Mouse (Mus musculus): ENCODE results near the gene Tgfb3.
A peak's percentile ranks its signal among the peaks of the same experiment; 100 is the strongest.

Tgfb3 gene

DNA sequence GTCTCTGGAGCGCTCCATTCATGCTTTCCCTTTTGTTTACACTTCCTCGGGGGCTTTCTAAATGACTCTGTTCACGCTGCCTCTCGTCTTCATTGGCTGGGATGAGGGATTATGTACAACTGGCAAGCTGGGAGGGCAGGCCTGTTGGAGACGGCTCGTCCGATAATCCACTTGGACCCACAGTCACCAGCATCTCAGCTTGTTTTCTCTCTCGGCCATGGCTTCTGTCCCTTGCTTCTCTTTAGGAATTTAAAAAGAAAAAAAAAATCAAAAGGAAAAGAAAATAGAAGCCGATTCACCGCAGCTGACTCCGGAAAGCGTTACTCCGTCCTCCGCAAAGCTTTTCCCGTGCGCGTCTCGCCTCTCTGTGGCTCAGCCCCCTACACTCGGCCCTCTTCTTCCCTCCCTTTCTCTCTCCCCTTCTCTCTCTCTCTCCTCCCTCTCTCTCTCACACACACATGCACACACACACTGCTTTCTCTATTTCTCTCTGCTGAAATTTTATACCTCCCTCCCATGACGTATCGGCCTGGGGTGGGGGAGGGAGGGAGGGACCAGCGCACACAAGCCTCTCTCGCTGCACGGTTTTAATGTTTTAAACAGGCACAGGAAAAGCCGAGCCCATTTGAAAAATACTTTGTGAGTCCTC, at the start of gene Tgfb3:
Tgfb3 (minus strand) TSS at position 489 of the 649 bp plus-strand sequence.
- DNase-seq (ENCODE audit: low read depth) = peak; percentile 76

- no peak for DNase-seq (ENCODE audit: low read depth)
Observed at GRCm38 (mm10) chr12:86128122-86128521, 49.3 kb upstream of the Tgfb3 start.

- no peak for DNase-seq (ENCODE audit: low read depth)
Observed at GRCm38 (mm10) chr12:86124016-86124415, 45.2 kb upstream of the Tgfb3 start.

GRCm38 (mm10) chr12:86116295-86116835, 37.5 kb upstream of the Tgfb3 start:
- no peak for DNase-seq (ENCODE audit: low read depth)

- peak; percentile 56 for DNase-seq (ENCODE audit: low read depth)
Observed at GRCm38 (mm10) chr12:86110637-86111036, 31.8 kb upstream of the Tgfb3 start.

DNA sequence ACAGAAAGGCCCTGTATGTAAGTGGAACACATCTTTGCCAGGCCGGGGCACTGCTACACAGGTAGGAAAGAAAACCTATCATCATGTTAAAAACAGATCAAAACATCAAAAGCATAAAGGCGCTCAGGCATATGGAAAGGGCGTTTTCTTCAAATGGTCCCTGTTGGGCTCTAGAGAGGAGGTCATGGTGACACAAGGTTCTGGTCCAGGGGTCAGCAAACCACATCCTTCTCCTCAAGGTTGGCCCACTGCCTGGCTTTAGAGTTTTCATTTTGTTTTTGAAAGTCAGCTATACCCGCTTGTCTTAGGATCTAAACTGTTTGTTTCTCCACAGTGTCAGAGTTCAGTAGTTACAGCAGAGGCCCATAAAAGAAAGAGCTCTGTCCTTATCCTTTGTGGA, 30.7 kb upstream of the Tgfb3 start:
- DNase-seq (ENCODE audit: low read depth) = no peak

GRCm38 (mm10) chr12:86107645-86108044, 28.8 kb upstream of the Tgfb3 start:
- no peak for DNase-seq (ENCODE audit: low read depth)

- DNase-seq (ENCODE audit: low read depth) = no peak
Observed at GRCm38 (mm10) chr12:86106086-86106485, 27.2 kb upstream of the Tgfb3 start.

DNA sequence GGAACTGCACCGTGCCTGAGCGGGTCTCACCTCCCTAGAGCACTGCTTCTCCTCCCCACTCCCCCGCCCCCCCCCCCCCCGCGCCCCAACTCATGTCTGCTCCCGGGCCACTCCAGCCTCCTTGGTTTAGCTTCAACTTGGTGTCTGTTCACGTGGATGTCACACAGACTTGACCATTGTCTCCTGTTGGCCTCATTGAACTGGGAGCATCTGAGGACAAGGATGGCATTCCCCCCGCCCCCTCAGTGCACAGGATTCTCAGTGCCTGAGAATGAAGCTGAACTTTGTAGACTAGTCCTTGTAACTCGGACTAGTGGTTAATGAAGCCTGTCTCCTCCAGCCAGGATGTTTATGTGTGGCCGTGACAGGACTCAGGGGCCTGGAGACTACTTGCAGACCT, 26.7 kb upstream of the Tgfb3 start:
- DNase-seq (ENCODE audit: low read depth) = no peak

DNA sequence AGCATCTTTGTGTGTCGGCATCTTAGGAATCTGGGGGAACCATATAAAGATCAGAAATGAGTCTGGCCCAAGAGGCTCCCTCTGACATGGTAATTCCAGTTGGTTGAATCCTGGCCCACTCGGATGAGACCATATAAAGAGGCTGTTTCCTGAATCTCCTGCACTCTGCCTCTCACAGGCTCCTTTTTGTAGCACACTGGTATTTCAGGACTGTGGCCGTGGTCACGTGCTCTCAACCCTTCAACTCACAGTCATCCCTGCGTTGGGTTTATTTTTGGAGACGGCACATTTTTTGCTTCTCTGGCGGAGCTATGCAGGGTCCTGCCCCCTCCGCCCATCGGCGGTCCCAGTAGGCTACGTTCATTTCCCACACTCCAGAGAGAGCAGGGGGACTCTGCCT, 25.5 kb upstream of the Tgfb3 start:
- no peak for DNase-seq (ENCODE audit: low read depth)

DNA sequence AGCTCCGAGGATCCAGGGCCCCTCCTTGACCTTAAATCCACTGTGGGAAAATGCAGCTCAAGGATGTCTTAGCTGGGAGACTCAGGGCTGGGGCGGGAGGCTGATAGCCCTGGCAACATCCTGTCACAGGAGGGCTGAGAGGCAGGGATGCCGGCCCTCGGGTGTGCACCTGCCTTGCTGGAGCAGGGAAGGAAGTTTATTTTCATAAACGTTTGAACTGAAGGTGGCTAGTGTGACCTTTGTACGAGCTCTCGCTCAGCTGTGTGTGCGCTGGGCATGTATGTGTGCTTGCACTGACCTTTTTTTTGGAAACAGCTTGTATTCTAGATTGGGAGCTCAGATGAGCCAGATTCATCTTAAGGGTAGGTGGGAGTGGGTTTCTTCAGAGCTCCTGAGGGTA, 25.0 kb upstream of the Tgfb3 start:
- DNase-seq (ENCODE audit: low read depth) = no peak

- DNase-seq (ENCODE audit: low read depth) = no peak
Observed at GRCm38 (mm10) chr12:86103391-86103790, 24.6 kb upstream of the Tgfb3 start.

GRCm38 (mm10) chr12:86102686-86103085, 23.8 kb upstream of the Tgfb3 start:
- DNase-seq (ENCODE audit: low read depth) = no peak

DNA sequence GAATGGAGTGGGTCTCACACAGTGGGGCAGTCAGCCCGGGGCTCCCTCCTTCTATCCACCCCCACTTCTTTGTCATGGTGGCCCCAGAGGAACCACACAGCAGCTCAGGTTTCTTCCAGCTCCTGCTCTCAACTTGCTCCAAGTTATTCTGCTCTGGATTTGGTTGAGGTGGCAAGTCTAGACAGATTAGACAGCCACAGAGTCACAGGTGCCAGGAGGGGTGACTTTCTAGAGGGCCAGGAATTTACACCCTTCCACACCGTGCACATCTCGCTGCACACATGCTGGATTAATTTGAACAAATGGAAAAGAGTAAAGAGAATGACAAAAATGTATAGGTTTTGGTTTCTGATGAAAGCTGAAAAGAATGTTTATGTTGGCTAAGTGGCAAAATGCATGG, 21.9 kb upstream of the Tgfb3 start:
- DNase-seq (ENCODE audit: low read depth) = no peak

- no peak for DNase-seq (ENCODE audit: low read depth)
Observed at GRCm38 (mm10) chr12:86097781-86098180, 18.9 kb upstream of the Tgfb3 start.

- peak; percentile 61 for DNase-seq (ENCODE audit: low read depth)
Observed at GRCm38 (mm10) chr12:86095806-86096205, 17.0 kb upstream of the Tgfb3 start.

- DNase-seq (ENCODE audit: low read depth) = no peak
Observed at GRCm38 (mm10) chr12:86094075-86094474, 15.2 kb upstream of the Tgfb3 start.

- no peak for DNase-seq (ENCODE audit: low read depth)
Observed at GRCm38 (mm10) chr12:86091601-86092132, 12.8 kb upstream of the Tgfb3 start.

GRCm38 (mm10) chr12:86090764-86091163, 11.9 kb upstream of the Tgfb3 start:
- no peak for DNase-seq (ENCODE audit: low read depth)

DNA sequence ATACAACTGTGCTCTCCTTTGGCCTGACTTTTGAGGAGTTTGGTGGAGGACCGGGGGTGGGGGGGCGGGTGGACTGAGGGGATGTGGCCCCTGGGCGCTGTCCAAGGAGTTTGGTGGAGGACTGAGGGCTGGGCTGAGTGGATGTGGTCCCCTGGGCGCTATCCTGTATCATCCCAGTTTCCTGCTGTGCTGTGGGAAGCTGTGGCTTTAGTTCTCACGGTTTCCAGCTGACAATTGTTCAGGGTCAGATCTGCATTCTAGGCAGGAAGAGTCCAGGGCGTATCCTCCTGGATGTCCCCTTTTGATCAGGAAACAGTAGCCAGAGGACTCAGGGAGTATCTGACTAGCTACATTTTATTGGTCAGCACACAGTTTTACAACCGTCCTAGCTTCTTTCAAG, 9.2 kb upstream of the Tgfb3 start:
- no peak for DNase-seq (ENCODE audit: low read depth)

DNA sequence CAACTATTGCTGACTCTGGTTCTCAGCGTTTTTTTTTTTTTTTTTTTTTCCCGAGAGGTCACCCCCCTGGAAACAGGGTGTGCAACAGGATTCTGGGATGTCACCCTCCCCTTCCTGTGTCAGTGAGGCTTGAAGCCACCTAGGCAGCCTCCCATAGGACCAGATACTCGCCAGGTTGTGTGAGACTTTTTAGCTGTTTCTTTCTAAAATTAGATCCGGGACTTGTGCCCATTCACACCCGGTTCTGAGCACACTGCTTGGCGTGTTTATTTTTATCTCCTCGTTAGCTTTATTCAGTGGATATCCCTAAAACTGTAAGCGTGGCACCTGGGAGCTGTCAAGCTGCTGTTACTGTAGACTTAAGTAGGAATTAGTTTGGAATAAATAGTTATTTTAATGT, 7.7 kb upstream of the Tgfb3 start:
- DNase-seq (ENCODE audit: low read depth) = no peak

DNA sequence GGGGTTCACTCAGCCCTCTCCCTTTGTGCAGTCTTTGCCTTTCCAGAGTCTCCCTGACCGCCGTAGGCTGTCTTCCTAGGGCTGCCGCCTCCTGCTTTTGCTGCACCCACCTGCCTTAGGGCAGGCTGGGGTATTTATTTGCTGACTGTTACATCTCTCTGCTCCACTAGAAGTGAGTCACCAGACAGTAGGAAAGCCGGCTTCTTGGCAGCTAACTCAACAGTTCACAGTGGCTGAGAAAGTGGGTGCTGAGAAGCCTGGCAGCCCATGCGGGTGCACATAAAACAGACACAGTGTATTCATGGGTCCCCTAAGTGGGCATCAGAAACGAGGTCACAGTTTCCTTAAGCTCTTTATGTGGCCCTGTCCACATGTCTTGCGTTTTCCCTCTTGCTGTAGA, 7.0 kb upstream of the Tgfb3 start:
- no peak for DNase-seq (ENCODE audit: low read depth)

DNA sequence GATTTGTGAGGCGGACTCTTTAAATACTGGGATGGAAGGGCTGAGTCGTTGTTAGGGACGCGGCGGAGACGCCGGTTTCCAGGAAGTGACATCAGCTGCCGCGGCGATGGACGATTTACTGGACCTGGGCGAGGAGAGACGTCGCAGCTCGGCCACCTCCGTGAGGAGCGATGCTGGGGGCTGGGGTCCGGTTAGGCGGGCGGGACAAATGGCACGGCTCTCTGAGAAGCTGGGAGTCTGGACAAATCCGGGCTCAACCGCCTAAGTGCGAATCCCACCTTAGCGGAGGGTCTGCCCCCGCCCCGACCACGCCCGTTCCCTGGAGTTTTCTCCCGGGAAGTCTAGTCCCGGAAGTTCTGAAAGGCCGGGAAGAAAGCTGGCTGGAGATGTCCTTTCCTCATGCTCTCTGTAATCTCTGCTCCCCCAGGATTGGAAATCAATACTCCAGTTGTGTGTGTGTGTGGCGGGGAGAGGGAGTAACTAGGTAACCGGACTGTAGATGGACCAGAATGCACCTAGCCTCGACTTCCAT, 3.7 kb upstream of the Tgfb3 start, which contains the start of gene Ift43:
Ift43 (plus strand) TSS at position 61 of the 532 bp plus-strand sequence.
- no peak for DNase-seq (ENCODE audit: low read depth)

All from 416B (cell line).